Mouse (Mus musculus): ENCODE results near the gene Gm21969. TPM values are rescaled to one million over a fixed set of nuclear protein-coding genes. Genes with fewer than 3 reads are reported as not detected.

Gene Gm21969
- polyA plus RNA-seq, 1 experiment from 2014 or later = not detected

GRCm38 (mm10) chr4:139619765-139620164 lies 16.8 kb downstream of the Gm21969 start:
- Histone ChIP-seq H3K9ac (no peak overlapping the region), H3K4me1 (replicated peaks) (peaks cover 28% of the 10 kb centered on the region), H3K9me3 (replicated peaks) (no peaks in the 10 kb centered on the region), H3K27ac (ENCODE audit: poor library complexity, severe bottlenecking) (no peak overlapping the region), H3K4me3 (no peak overlapping the region), H3K36me3 (peaks cover 23% of the 10 kb centered on the region), H3K4me2 (no peak overlapping the region), H3K27me3 (replicated peaks) (peaks cover 3% of the 10 kb centered on the region; the same call in 1 of the 2 replicates)
- no peak for ATAC-seq (ENCODE audit: insufficient number of reproducible peaks, low FRiP score)
- 66% methylated on average over 6 of the region's 6 CpGs for WGBS

DNA sequence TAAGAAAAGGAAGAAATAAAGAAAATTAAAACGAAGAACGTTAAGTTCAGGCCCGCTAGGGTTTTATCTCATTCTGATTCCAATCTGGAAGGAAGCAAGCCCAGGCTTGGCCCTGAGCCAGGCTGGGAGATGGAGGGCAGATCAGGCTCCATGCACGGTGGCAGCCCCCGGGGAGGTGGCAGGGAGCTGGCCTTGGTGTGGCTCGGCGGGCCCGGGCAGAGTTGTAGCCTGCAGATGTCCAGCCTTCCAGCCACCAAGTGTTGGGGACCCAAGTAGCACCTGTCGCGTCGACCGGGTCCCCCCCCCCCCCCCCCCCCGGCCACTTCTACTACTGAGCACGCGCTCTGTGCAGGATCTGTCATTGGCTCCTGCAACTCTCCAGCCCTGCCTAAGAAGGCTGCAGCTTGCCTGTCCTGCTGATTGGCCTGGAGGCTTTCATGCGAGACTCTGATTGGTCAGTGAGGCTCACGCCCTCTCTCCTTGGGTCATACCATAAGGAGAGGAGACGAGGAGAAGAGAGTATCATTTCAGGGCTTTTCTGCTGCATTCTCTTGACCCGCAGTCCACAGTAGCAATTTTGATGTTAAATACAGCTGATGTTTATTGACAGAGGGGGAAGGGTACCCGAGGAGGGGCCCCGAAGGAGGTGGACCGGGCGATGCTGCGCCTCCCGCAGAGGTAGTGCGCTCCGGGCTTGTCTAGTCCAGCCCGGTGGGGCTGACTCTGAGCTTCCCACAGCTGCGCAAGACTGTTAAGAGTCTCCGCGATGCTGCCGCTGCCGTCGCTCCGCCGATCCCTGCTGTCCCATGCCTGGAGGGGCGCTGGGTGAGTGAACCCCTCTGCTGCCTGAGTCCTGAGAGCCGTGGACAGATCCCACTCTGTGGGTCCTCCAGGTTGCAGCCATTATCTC lies 19.6 kb downstream of the Gm21969 start, which contains the start of gene Aldh4a1:
Gene Aldh4a1 (plus strand): TSS at position 494 of the 910 bp plus-strand sequence.
- ATAC-seq (ENCODE audit: insufficient number of reproducible peaks, low FRiP score) = peak; percentile 100
- peak within 1 kb of the TSS; percentile 82 for H3K9ac ChIP-seq
- 0% methylated on average over 34 of the region's 38 CpGs for WGBS

GRCm38 (mm10) chr4:139623434-139624115 lies 20.6 kb downstream of the Gm21969 start:
- Histone ChIP-seq H3K27ac (ENCODE audit: poor library complexity, severe bottlenecking) (no peak overlapping the region), H3K4me2 (peak overlapping the region; percentile 93), H3K4me3 (peak overlapping the region; percentile 73), H3K27me3 (replicated peaks) (peaks cover 3% of the 10 kb centered on the region; the same call in 1 of the 2 replicates), H3K9ac (peak overlapping the region; percentile 82), H3K9me3 (replicated peaks) (no peaks in the 10 kb centered on the region), H3K36me3 (0 out of 2 replicates have a peak, but pooled peaks cover 5% of the 10 kb centered on the region), H3K4me1 (replicated peaks) (peaks cover 13% of the 10 kb centered on the region)
- ATAC-seq (ENCODE audit: insufficient number of reproducible peaks, low FRiP score) = no peak
- WGBS = 28% methylated on average over 21 of the region's 21 CpGs

More for the DNA sequence above, 19.6 kb downstream of the Gm21969 start, which contains the start of gene Aldh4a1:
- H3K4me2 ChIP-seq = peak within 1 kb of the TSS; percentile 93
- peak within 1 kb of the TSS; percentile 59 for H3K27ac ChIP-seq (ENCODE audit: poor library complexity, severe bottlenecking)
- no peaks in the 10 kb centered on the region for H3K9me3 ChIP-seq (replicated peaks)
- H3K4me1 ChIP-seq (replicated peaks) = peaks cover 13% of the 10 kb centered on the region
- peak within 1 kb of the TSS; percentile 73 for H3K4me3 ChIP-seq
- H3K36me3 ChIP-seq = peaks cover 8% of the 10 kb centered on the region
- H3K27me3 ChIP-seq (replicated peaks) = peaks cover 3% of the 10 kb centered on the region; the same call in 1 of the 2 replicates

DNA sequence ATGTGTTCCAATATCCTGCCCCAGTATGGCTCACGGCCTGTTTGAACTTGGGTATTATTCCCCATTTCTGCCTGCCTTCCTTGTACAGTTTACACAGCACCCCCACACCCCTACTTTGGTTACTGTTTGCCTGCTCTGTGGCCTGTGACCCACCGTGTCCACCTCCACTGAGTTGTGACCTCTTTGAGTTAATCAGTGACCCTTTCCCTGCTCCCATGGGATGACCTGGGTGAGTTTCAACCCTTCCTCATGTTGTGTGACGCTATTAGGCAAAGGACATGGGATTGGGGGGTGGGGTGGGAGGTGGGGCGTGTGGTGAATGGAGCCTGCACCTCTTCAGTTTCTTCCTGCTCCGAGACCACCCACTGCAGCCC lies 21.1 kb downstream of the Gm21969 start:
- H3K4me2 ChIP-seq = peak overlapping the region; percentile 93
- ATAC-seq (ENCODE audit: insufficient number of reproducible peaks, low FRiP score) = no peak
- 68% methylated on average over 5 of the region's 5 CpGs for WGBS
- no peaks in the 10 kb centered on the region for H3K9me3 ChIP-seq (replicated peaks)
- peaks cover 16% of the 10 kb centered on the region for H3K4me1 ChIP-seq (replicated peaks)
- H3K36me3 ChIP-seq = 0 out of 2 replicates have a peak, but pooled peaks cover 5% of the 10 kb centered on the region
- H3K27me3 ChIP-seq (replicated peaks) = peaks cover 8% of the 10 kb centered on the region; the same call in 1 of the 2 replicates
- no peak overlapping the region for H3K4me3 ChIP-seq
- H3K27ac ChIP-seq (ENCODE audit: poor library complexity, severe bottlenecking) = no peak overlapping the region
- peak overlapping the region; percentile 46; the same call in 1 of the 2 replicates for H3K9ac ChIP-seq

GRCm38 (mm10) chr4:139624706-139625105 lies 21.7 kb downstream of the Gm21969 start:
- peak overlapping the region; percentile 46; the same call in 1 of the 2 replicates for H3K9ac ChIP-seq
- 0 out of 2 replicates have a peak, but pooled peaks cover 5% of the 10 kb centered on the region for H3K36me3 ChIP-seq
- ATAC-seq (ENCODE audit: insufficient number of reproducible peaks, low FRiP score) = no peak
- H3K27ac ChIP-seq (ENCODE audit: poor library complexity, severe bottlenecking) = no peak overlapping the region
- WGBS = 71% methylated on average over 10 of the region's 10 CpGs
- peaks cover 10% of the 10 kb centered on the region; the same call in 1 of the 2 replicates for H3K27me3 ChIP-seq (replicated peaks)
- no peak overlapping the region for H3K4me3 ChIP-seq
- H3K4me1 ChIP-seq (replicated peaks) = peaks cover 19% of the 10 kb centered on the region
- no peak overlapping the region for H3K4me2 ChIP-seq
- no peaks in the 10 kb centered on the region for H3K9me3 ChIP-seq (replicated peaks)

GRCm38 (mm10) chr4:139627361-139627760 lies 24.4 kb downstream of the Gm21969 start:
- Histone ChIP-seq H3K36me3 (no peaks in the 10 kb centered on the region), H3K9ac (no peak overlapping the region), H3K4me2 (no peak overlapping the region), H3K4me3 (no peak overlapping the region), H3K4me1 (replicated peaks) (peaks cover 24% of the 10 kb centered on the region), H3K9me3 (replicated peaks) (no peaks in the 10 kb centered on the region), H3K27me3 (replicated peaks) (peaks cover 10% of the 10 kb centered on the region), H3K27ac (ENCODE audit: poor library complexity, severe bottlenecking) (no peak overlapping the region)
- no peak for ATAC-seq (ENCODE audit: insufficient number of reproducible peaks, low FRiP score)
- 90% methylated on average over 11 of the region's 11 CpGs for WGBS

GRCm38 (mm10) chr4:139630171-139630570 lies 27.2 kb downstream of the Gm21969 start:
- no peak for ATAC-seq (ENCODE audit: insufficient number of reproducible peaks, low FRiP score)
- no peak overlapping the region for H3K4me2 ChIP-seq
- no peak overlapping the region for H3K9ac ChIP-seq
- no peak overlapping the region for H3K27ac ChIP-seq (ENCODE audit: poor library complexity, severe bottlenecking)
- H3K36me3 ChIP-seq = no peaks in the 10 kb centered on the region
- H3K4me3 ChIP-seq = no peak overlapping the region
- H3K9me3 ChIP-seq (replicated peaks) = no peaks in the 10 kb centered on the region
- WGBS = 60% methylated on average over 10 of the region's 10 CpGs
- H3K4me1 ChIP-seq (replicated peaks) = peaks cover 15% of the 10 kb centered on the region; the same call in 1 of the 2 replicates
- peaks cover 7% of the 10 kb centered on the region; the same call in 1 of the 2 replicates for H3K27me3 ChIP-seq (replicated peaks)

- no peaks in the 10 kb centered on the region for H3K36me3 ChIP-seq
- no peak for ATAC-seq (ENCODE audit: insufficient number of reproducible peaks, low FRiP score)
- no peaks in the 10 kb centered on the region for H3K9me3 ChIP-seq (replicated peaks)
- H3K4me3 ChIP-seq = no peak overlapping the region
- 68% methylated on average over 5 of the region's 5 CpGs for WGBS
- H3K4me2 ChIP-seq = no peak overlapping the region
- H3K9ac ChIP-seq = no peak overlapping the region
- peaks cover 7% of the 10 kb centered on the region; the same call in 1 of the 2 replicates for H3K27me3 ChIP-seq (replicated peaks)
- H3K27ac ChIP-seq (ENCODE audit: poor library complexity, severe bottlenecking) = no peak overlapping the region
- peaks cover 15% of the 10 kb centered on the region; the same call in 1 of the 2 replicates for H3K4me1 ChIP-seq (replicated peaks)
These were observed 28.2 kb downstream of the Gm21969 start for GRCm38 (mm10) chr4:139631141-139631540.

DNA sequence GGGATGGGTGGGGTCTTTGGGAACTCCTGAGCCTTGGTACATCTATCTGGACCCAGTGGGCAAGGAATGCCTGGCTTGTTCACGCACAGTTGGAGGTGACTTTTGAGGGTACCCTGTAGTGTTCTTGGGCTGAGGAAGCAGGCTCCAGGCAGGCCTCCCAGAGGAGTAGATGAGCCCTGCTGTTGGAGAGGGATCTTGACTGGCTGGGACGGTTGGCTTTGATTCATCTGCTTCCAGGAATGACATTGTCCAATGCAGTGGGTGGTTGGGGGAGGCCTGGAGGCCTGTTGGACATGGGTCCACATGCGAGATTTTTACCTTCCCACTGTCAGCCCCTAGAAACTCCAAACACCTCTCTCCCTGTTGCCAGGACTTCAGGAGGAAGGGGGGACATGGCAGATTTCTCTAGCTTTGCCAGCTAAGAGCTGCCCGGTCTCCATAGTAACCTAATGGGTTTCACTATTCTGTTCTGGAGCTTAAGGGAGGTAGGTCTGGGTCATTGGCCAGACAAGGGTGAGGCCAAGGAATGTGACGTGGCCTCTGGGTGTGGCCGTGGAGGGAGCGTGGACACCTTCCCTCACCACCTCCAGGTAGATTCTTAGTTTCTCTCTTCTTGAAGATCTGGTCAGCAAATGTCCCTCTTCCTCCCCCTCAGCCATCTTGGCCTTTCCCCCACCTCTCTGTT lies 28.7 kb downstream of the Gm21969 start:
- ATAC-seq (ENCODE audit: insufficient number of reproducible peaks, low FRiP score) = no peak
- Histone ChIP-seq H3K4me3 (no peak overlapping the region), H3K27me3 (replicated peaks) (peaks cover 7% of the 10 kb centered on the region; the same call in 1 of the 2 replicates), H3K27ac (ENCODE audit: poor library complexity, severe bottlenecking) (no peak overlapping the region), H3K4me1 (replicated peaks) (peaks cover 15% of the 10 kb centered on the region; the same call in 1 of the 2 replicates), H3K4me2 (no peak overlapping the region), H3K9ac (no peak overlapping the region), H3K36me3 (no peaks in the 10 kb centered on the region), H3K9me3 (replicated peaks) (no peaks in the 10 kb centered on the region)
- 83% methylated on average over 7 of the region's 7 CpGs for WGBS

DNA sequence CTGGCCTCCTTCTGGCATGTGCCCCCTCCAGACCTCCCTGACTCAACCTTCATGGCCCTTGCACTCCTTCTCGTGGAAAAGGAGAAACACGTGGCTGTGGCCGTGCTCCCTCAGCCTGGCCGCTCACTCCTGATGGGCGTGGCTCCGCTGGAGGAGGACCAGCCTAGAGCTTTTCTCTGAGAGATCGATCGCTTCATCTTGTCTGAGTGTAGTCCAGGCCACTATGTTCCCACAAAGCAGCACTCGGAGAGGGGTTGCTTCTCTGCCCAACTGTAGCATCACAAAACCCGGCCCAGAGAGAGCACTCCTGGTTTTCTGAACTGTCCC lies 29.2 kb downstream of the Gm21969 start:
- no peak for ATAC-seq (ENCODE audit: insufficient number of reproducible peaks, low FRiP score)
- 81% methylated on average over 10 of the region's 10 CpGs for WGBS

More for the DNA sequence above, 29.2 kb downstream of the Gm21969 start:
- Histone ChIP-seq H3K9me3 (replicated peaks) (no peaks in the 10 kb centered on the region), H3K36me3 (no peaks in the 10 kb centered on the region), H3K27me3 (replicated peaks) (peaks cover 7% of the 10 kb centered on the region; the same call in 1 of the 2 replicates), H3K4me1 (replicated peaks) (peaks cover 15% of the 10 kb centered on the region; the same call in 1 of the 2 replicates), H3K4me2 (no peak overlapping the region), H3K4me3 (no peak overlapping the region), H3K27ac (ENCODE audit: poor library complexity, severe bottlenecking) (no peak overlapping the region), H3K9ac (no peak overlapping the region)
